In genomic region chr4:107732624-107733023, GRCm38 (mm10) we compare ENCODE assay signal across 20 mouse cellular contexts. TPM values are rescaled to one million over a fixed set of nuclear protein-coding genes. Genes with fewer than 3 reads are reported as not detected.
DNase-seq lines count a peak whose midpoint lies in the region; ATAC-seq lines count a peak whose summit lies in the region.
"Had no signal": no experiment of that assay in that cellular context is flagged by ENCODE, and none has a peak within 500 bp of the region (broad histone marks: within the 10 kb centered on the region; RNA-seq: fewer than 3 reads in every experiment).

No protein-coding gene starts in this region.

- H3K4me1 ChIP-seq in hindbrain, embryonic 12.5 days, result peaks cover 31% of the 10 kb centered on the region
- H3K4me1 ChIP-seq in hindbrain, embryonic 13.5 days (replicated peaks), result peaks cover 29% of the 10 kb centered on the region
- peaks cover 40% of the 10 kb centered on the region for H3K4me1 ChIP-seq in embryonic facial prominence, embryonic 10.5 days

- H3K36me3 ChIP-seq in hindbrain, embryonic 12.5 days, result no peaks in the 10 kb centered on the region
- no peaks in the 10 kb centered on the region for H3K36me3 ChIP-seq in hindbrain, embryonic 13.5 days
- H3K36me3 ChIP-seq in embryonic facial prominence, embryonic 10.5 days (replicated peaks), result no peaks in the 10 kb centered on the region
- H3K36me3 ChIP-seq: embryonic facial prominence, embryonic 15.5 days; heart, embryonic 12.5 days; liver, embryonic 12.5 days had no signal

- WGBS in hindbrain, embryonic 12.5 days, result 15% methylated on average over 4 of the region's 4 CpGs
- 18% methylated on average over 4 of the region's 4 CpGs for WGBS in hindbrain, embryonic 13.5 days
- WGBS in embryonic facial prominence, embryonic 10.5 days, result 18% methylated on average over 4 of the region's 4 CpGs

- no peak overlapping the region for H3K9ac ChIP-seq in hindbrain, embryonic 12.5 days
- no peak overlapping the region for H3K9ac ChIP-seq in hindbrain, embryonic 13.5 days
- H3K9ac ChIP-seq: embryonic facial prominence, embryonic 15.5 days; heart, embryonic 12.5 days; liver, embryonic 12.5 days had no signal

- DNase-seq in retina, postnatal 1 day, result peak; percentile 59
- no peak for DNase-seq in retina, embryonic 14.5 days (ENCODE audit: low spot score)
- peak; percentile 53 for DNase-seq in embryonic facial prominence, embryonic 10.5 days (ENCODE audit: low spot score)
- no peak for DNase-seq in adrenal gland, postnatal 10 days
- DNase-seq: adrenal gland, postnatal 36 days; cerebellum, adult 9-11 months; gastrocnemius, postnatal 36 days; heart, postnatal 36 days; kidney, adult 8-10 months; kidney, postnatal 4 days; lung, postnatal 14 days; right cerebral cortex, postnatal 4 days had no signal

- no peaks in the 10 kb centered on the region for H3K9me3 ChIP-seq in hindbrain, embryonic 12.5 days (replicated peaks)
- H3K9me3 ChIP-seq in hindbrain, embryonic 13.5 days, result no peaks in the 10 kb centered on the region
- no peaks in the 10 kb centered on the region for H3K9me3 ChIP-seq in embryonic facial prominence, embryonic 10.5 days
- H3K9me3 ChIP-seq: embryonic facial prominence, embryonic 15.5 days; heart, embryonic 12.5 days; liver, embryonic 12.5 days had no signal

- H3K4me3 ChIP-seq in hindbrain, embryonic 12.5 days, result no peak overlapping the region
- no peak overlapping the region for H3K4me3 ChIP-seq in hindbrain, embryonic 13.5 days
- H3K4me3 ChIP-seq in embryonic facial prominence, embryonic 10.5 days, result no peak overlapping the region
- H3K4me3 ChIP-seq: embryonic facial prominence, embryonic 15.5 days; heart, embryonic 12.5 days; liver, embryonic 12.5 days had no signal

- no peak overlapping the region for H3K4me2 ChIP-seq in hindbrain, embryonic 12.5 days (replicated peaks)
- no peak overlapping the region for H3K4me2 ChIP-seq in hindbrain, embryonic 13.5 days
- H3K4me2 ChIP-seq: embryonic facial prominence, embryonic 15.5 days; heart, embryonic 12.5 days; liver, embryonic 12.5 days had no signal

- H3K27ac ChIP-seq in hindbrain, embryonic 12.5 days, result no peak overlapping the region
- no peak overlapping the region; the same call in 1 of the 2 replicates for H3K27ac ChIP-seq in hindbrain, embryonic 13.5 days
- H3K27ac ChIP-seq in embryonic facial prominence, embryonic 10.5 days (replicated peaks), result peak overlapping the region; percentile 61
- H3K27ac ChIP-seq: embryonic facial prominence, embryonic 15.5 days; liver, embryonic 12.5 days had no signal

- ATAC-seq in hindbrain, embryonic 12.5 days (ENCODE audit: low FRiP score), result peak; percentile 26; the same call in 1 of the 2 replicates
- ATAC-seq in hindbrain, embryonic 13.5 days (ENCODE audit: low FRiP score), result no peak
- ATAC-seq in CD4-positive, CD25-positive, alpha-beta regulatory T cell, adult 4 months, result no peak
- ATAC-seq: activated CD4-positive, CD25-positive, alpha-beta regulatory T cell, adult 4 months; liver, embryonic 12.5 days had no signal

- peaks cover 25% of the 10 kb centered on the region; the same call in 1 of the 2 replicates for H3K27me3 ChIP-seq in hindbrain, embryonic 12.5 days
- H3K27me3 ChIP-seq in hindbrain, embryonic 13.5 days, result peaks cover 26% of the 10 kb centered on the region
- peaks cover 58% of the 10 kb centered on the region for H3K27me3 ChIP-seq in embryonic facial prominence, embryonic 10.5 days (replicated peaks; ENCODE audit: low read depth, poor library complexity, severe bottlenecking)
- H3K27me3 ChIP-seq: embryonic facial prominence, embryonic 15.5 days had no signal

RNA-seq across cellular contexts. Expression of gene Dmrtb1, which starts 48.6 kb away (rescaled TPM):
- 29.8 and 32.0 TPM in 2 replicates for polyA plus RNA-seq in hindbrain, embryonic 12.5 days (2016; fragmentation: Nextera tagmentation; extraction: Ambion mirVana)
- 21.8 and 26.3 TPM in 2 replicates for polyA plus RNA-seq in hindbrain, embryonic 13.5 days (2015; fragmentation: Nextera tagmentation; extraction: Ambion mirVana)
- 2.3 and 3.1 TPM in 2 replicates for polyA plus RNA-seq in embryonic facial prominence, embryonic 10.5 days (2016; fragmentation: Nextera tagmentation; extraction: Ambion mirVana)
- not detected for polyA plus RNA-seq in CD4-positive, CD25-positive, alpha-beta regulatory T cell, adult 4 months (2017; shearing (Covaris generic))
- not detected for total RNA-seq in adrenal gland, postnatal 10 days (2021)
- total RNA-seq: adrenal gland, postnatal 36 days; gastrocnemius, postnatal 36 days; heart, postnatal 36 days; megakaryocyte-erythroid progenitor cell, adult 5-6 weeks had no signal
- polyA plus RNA-seq: activated CD4-positive, CD25-positive, alpha-beta regulatory T cell, adult 4 months; liver, embryonic 12.5 days had no signal

Comparison
In these comparisons a context has a peak if more than half of its experiments do, and no peak if none do; other contexts are left out.
1. DNase-seq: peak in retina, postnatal 1 day (single experiment) and embryonic facial prominence, embryonic 10.5 days (single experiment); none in retina, embryonic 14.5 days (single experiment) and adrenal gland, postnatal 10 days (single experiment).